Mouse (Mus musculus): Measurements from ENCODE around the gene Fam234a. TPM values are rescaled to one million over a fixed set of nuclear protein-coding genes. Genes with fewer than 3 reads are reported as not detected.

The Fam234a gene
- polyA plus RNA-seq, 1 experiment from 2014 or later = 56.2 TPM

DNA sequence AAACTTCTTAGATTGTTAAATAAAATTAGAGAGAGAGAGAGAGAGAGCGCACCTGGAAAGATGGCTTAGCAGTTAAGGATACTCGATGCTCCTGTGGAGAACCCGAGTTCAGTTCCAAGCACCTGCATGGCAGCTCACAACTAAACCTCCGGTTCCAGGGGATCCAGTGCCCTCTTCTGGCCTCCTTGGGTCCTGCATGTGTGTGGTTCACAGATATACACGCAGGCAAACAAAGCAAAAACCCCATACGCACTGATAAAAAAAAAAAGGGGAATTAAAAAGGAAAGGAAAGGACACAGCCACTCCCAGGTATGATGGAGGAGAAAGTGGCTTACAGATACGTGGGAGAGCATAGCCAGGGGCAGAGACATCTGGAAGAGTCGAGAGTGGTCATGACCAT is 11.2 kb downstream of the Fam234a start:
- Histone ChIP-seq H3K9me3 (replicated peaks) (no peaks in the 10 kb centered on the region), H3K27me3 (no peaks in the 10 kb centered on the region), H3K36me3 (peaks cover 3% of the 10 kb centered on the region; the same call in 1 of the 2 replicates), H3K4me1 (peaks cover 7% of the 10 kb centered on the region; the same call in 1 of the 2 replicates), H3K9ac (no peak overlapping the region), H3K4me3 (replicated peaks) (no peak overlapping the region), H3K27ac (replicated peaks) (no peak overlapping the region), H3K4me2 (replicated peaks) (no peak overlapping the region)
- ATAC-seq (ENCODE audit: insufficient number of reproducible peaks, low FRiP score, low TSS enrichment, low read depth) = no peak
- 71% methylated on average over 8 of the region's 8 CpGs for WGBS

DNA sequence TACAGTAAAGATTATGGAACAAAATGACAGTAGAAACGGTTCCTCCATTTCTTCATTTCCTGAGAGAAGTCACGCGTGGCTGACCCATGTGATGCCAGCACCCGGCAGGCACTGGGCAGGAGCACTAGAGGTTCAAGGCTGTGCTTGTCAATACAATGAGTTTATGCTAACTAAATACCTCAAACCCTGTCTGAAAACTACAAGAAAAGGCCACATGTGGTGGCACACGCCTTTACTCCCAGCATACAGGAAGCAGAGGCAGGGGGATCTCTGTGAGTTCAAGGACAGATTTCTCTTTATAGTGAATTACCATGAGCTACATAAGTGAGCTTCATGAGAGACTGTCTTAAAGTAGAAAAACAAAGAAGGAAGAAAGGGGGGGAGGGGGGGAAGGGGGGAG is 12.9 kb downstream of the Fam234a start:
- H3K27ac ChIP-seq (replicated peaks) = no peak overlapping the region
- H3K36me3 ChIP-seq = peaks cover 3% of the 10 kb centered on the region; the same call in 1 of the 2 replicates
- H3K4me1 ChIP-seq = peaks cover 7% of the 10 kb centered on the region; the same call in 1 of the 2 replicates
- H3K9me3 ChIP-seq (replicated peaks) = no peaks in the 10 kb centered on the region
- no peak overlapping the region for H3K4me2 ChIP-seq (replicated peaks)
- ATAC-seq (ENCODE audit: insufficient number of reproducible peaks, low FRiP score, low TSS enrichment, low read depth) = no peak
- 87% methylated on average over 5 of the region's 5 CpGs for WGBS
- no peaks in the 10 kb centered on the region for H3K27me3 ChIP-seq
- H3K9ac ChIP-seq = no peak overlapping the region
- H3K4me3 ChIP-seq (replicated peaks) = no peak overlapping the region

GRCm38 (mm10) chr17:26229776-26230175 is 14.3 kb downstream of the Fam234a start:
- ATAC-seq (ENCODE audit: insufficient number of reproducible peaks, low FRiP score, low TSS enrichment, low read depth) = no peak
- Histone ChIP-seq H3K4me2 (replicated peaks) (no peak overlapping the region), H3K9ac (no peak overlapping the region), H3K4me1 (no peaks in the 10 kb centered on the region), H3K36me3 (peaks cover 3% of the 10 kb centered on the region; the same call in 1 of the 2 replicates), H3K27ac (replicated peaks) (no peak overlapping the region), H3K4me3 (replicated peaks) (no peak overlapping the region), H3K27me3 (no peaks in the 10 kb centered on the region), H3K9me3 (replicated peaks) (no peaks in the 10 kb centered on the region)
- 86% methylated on average over 5 of the region's 5 CpGs for WGBS

- no peak overlapping the region for H3K9ac ChIP-seq
- H3K27ac ChIP-seq (replicated peaks) = no peak overlapping the region
- no peaks in the 10 kb centered on the region for H3K27me3 ChIP-seq
- H3K36me3 ChIP-seq = no peaks in the 10 kb centered on the region
- H3K4me3 ChIP-seq (replicated peaks) = no peak overlapping the region
- ATAC-seq (ENCODE audit: insufficient number of reproducible peaks, low FRiP score, low TSS enrichment, low read depth) = no peak
- H3K9me3 ChIP-seq (replicated peaks) = no peaks in the 10 kb centered on the region
- H3K4me2 ChIP-seq (replicated peaks) = no peak overlapping the region
- 87% methylated on average over 12 of the region's 12 CpGs for WGBS
- H3K4me1 ChIP-seq = no peaks in the 10 kb centered on the region
Measured at GRCm38 (mm10) chr17:26225150-26225549, 18.9 kb downstream of the Fam234a start.

DNA sequence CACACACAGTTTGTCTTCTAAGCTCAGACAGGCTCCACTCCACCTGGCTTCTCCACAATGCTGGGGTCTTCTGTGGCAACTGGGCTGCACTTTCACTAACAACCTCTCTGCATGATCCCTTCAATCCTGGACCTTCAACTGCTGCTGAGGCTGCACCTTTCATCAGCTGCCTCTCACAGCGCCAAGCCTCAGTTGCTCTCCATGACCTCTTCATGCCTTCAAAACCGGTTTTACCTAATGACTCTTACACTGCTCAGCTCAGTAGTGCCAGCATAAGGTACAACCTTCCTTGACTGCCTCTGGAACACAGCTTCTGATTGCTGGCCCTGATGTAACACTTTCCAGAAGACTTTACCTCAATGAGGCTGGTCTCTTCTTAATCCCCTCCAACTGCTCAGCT is 22.5 kb downstream of the Fam234a start:
- no peaks in the 10 kb centered on the region for H3K9me3 ChIP-seq (replicated peaks)
- H3K9ac ChIP-seq = no peak overlapping the region
- H3K4me2 ChIP-seq (replicated peaks) = no peak overlapping the region
- H3K4me1 ChIP-seq = no peaks in the 10 kb centered on the region
- 57% methylated on average over 2 of the region's 2 CpGs for WGBS
- no peak for ATAC-seq (ENCODE audit: insufficient number of reproducible peaks, low FRiP score, low TSS enrichment, low read depth)
- H3K27me3 ChIP-seq = no peaks in the 10 kb centered on the region
- no peak overlapping the region for H3K27ac ChIP-seq (replicated peaks)
- H3K4me3 ChIP-seq (replicated peaks) = no peak overlapping the region
- H3K36me3 ChIP-seq = peaks cover 16% of the 10 kb centered on the region

DNA sequence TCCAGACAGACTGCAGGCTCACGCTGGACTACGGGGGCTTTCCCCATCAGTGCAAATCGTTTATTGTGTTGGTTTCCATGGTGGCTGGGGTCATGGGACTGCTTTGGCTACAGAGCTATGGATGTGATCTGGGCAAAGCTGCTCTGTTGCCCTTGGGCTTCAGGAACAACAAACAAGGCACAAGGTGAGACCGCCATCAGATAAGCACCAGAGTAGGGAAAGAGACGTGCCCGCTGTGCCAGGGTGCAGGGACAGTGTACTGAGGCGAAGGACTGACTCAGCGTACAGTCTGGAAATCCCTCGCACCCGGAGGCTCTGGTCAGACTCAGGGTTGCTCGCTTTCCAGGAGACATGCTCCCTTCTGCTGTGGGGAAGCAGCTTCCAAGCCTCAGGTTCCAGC is 31.4 kb downstream of the Fam234a start:
- WGBS = 80% methylated on average over 11 of the region's 11 CpGs
- Histone ChIP-seq H3K36me3 (peaks cover 18% of the 10 kb centered on the region; the same call in 1 of the 2 replicates), H3K4me3 (replicated peaks) (no peak overlapping the region), H3K27ac (replicated peaks) (no peak overlapping the region), H3K9ac (no peak overlapping the region), H3K27me3 (no peaks in the 10 kb centered on the region), H3K9me3 (replicated peaks) (no peaks in the 10 kb centered on the region), H3K4me1 (no peaks in the 10 kb centered on the region), H3K4me2 (replicated peaks) (no peak overlapping the region)
- ATAC-seq (ENCODE audit: insufficient number of reproducible peaks, low FRiP score, low TSS enrichment, low read depth) = no peak

DNA sequence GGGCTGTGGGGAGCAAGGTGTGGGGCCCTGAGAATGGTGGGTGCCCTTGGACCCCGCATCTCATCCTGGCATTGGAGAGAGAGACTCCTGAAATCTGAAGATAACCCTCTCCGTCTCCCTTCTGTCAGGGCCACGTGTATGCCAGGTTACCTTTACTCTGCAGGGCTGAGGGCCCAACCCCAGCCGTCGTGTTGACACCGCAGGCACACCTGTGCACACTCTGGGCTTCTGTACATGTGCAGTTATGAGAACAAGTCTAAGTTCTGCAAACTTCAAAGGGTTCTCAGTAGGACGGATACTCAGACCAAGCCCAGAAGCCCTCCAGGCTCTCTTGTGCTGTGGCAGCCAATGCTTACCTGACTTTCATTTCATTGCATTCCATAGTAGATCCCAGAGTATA is 31.8 kb downstream of the Fam234a start:
- H3K9me3 ChIP-seq (replicated peaks) = no peaks in the 10 kb centered on the region
- peaks cover 18% of the 10 kb centered on the region; the same call in 1 of the 2 replicates for H3K36me3 ChIP-seq
- no peak for ATAC-seq (ENCODE audit: insufficient number of reproducible peaks, low FRiP score, low TSS enrichment, low read depth)
- H3K4me3 ChIP-seq (replicated peaks) = no peak overlapping the region
- WGBS = 84% methylated on average over 7 of the region's 7 CpGs
- no peaks in the 10 kb centered on the region for H3K4me1 ChIP-seq
- no peak overlapping the region for H3K4me2 ChIP-seq (replicated peaks)
- no peaks in the 10 kb centered on the region for H3K27me3 ChIP-seq
- H3K27ac ChIP-seq (replicated peaks) = no peak overlapping the region
- no peak overlapping the region for H3K9ac ChIP-seq

DNA sequence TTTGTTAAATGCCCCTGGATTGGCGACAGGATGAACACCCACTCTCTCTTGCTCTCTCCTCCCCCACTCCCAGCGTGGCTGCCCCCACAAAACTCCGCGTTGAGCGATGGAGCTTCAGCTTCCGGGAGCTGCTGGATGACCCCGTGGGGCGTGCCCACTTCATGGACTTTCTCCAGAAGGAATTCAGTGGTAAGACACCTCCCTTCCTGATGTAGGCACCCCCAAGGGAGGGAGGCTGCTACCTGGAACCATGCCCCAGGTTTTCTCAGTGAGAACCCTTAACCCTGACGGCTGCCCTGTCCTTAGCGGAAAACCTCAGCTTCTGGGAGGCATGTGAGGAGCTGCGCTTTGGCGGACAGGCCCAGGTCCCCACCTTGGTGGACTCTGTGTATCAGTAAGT is 36.4 kb downstream of the Fam234a start, which contains the start of gene Arhgdig:
Gene Arhgdig (minus strand): TSS at position 101 of the 400 bp plus-strand sequence.
- no peak within 1 kb of the TSS for H3K9ac ChIP-seq
- no peak within 1 kb of the TSS for H3K4me2 ChIP-seq (replicated peaks)
- ATAC-seq (ENCODE audit: insufficient number of reproducible peaks, low FRiP score, low TSS enrichment, low read depth) = no peak
- H3K4me1 ChIP-seq = peaks cover 12% of the 10 kb centered on the region
- H3K27ac ChIP-seq (replicated peaks) = no peak within 1 kb of the TSS
- peaks cover 9% of the 10 kb centered on the region for H3K27me3 ChIP-seq
- H3K4me3 ChIP-seq (replicated peaks) = no peak within 1 kb of the TSS
- no peaks in the 10 kb centered on the region for H3K36me3 ChIP-seq
- 87% methylated on average over 12 of the region's 12 CpGs for WGBS
- no peaks in the 10 kb centered on the region for H3K9me3 ChIP-seq (replicated peaks)

- WGBS = 54% methylated on average over 1 of the region's 1 CpGs
Measured at GRCm38 (mm10) chr17:26206392-26206791, 37.6 kb downstream of the Fam234a start.

DNA sequence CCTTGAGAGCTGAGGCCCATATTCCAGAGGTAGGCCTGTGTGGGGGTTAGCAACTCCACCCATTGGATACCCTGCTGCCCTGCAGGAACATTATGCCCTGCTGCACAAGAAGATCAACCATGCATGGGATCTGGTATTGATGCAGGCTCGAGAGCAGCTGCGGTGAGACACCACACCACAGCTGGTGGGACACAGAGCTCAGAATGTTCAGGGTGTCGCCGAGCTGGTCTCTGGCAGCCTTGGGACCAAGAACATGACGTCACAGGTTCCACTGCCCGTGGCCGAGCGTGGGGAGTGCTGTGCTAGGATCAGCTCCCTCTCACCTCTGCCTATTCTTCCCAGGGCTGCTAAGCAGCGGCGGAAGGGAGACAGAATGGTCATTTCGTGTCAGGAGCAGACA is 39.3 kb downstream of the Fam234a start:
- WGBS = 30% methylated on average over 11 of the region's 11 CpGs
- H3K4me3 ChIP-seq (replicated peaks) = no peak overlapping the region
- peaks cover 37% of the 10 kb centered on the region for H3K27me3 ChIP-seq
- H3K9me3 ChIP-seq (replicated peaks) = no peaks in the 10 kb centered on the region
- no peak for ATAC-seq (ENCODE audit: insufficient number of reproducible peaks, low FRiP score, low TSS enrichment, low read depth)
- no peak overlapping the region for H3K9ac ChIP-seq
- no peak overlapping the region for H3K27ac ChIP-seq (replicated peaks)
- peaks cover 29% of the 10 kb centered on the region for H3K4me1 ChIP-seq
- no peaks in the 10 kb centered on the region for H3K36me3 ChIP-seq
- H3K4me2 ChIP-seq (replicated peaks) = no peak overlapping the region

More at GRCm38 (mm10) chr17:26206392-26206791, 37.6 kb downstream of the Fam234a start:
- Histone ChIP-seq H3K9ac (no peak overlapping the region), H3K9me3 (replicated peaks) (no peaks in the 10 kb centered on the region), H3K36me3 (no peaks in the 10 kb centered on the region), H3K4me1 (peaks cover 18% of the 10 kb centered on the region), H3K27me3 (peaks cover 22% of the 10 kb centered on the region), H3K4me3 (replicated peaks) (no peak overlapping the region), H3K27ac (replicated peaks) (no peak overlapping the region), H3K4me2 (replicated peaks) (no peak overlapping the region)
- no peak for ATAC-seq (ENCODE audit: insufficient number of reproducible peaks, low FRiP score, low TSS enrichment, low read depth)

- H3K4me3 ChIP-seq (replicated peaks) = peak overlapping the region; percentile 54
- peak overlapping the region; percentile 15; the same call in 1 of the 2 replicates for H3K9ac ChIP-seq
- ATAC-seq (ENCODE audit: insufficient number of reproducible peaks, low FRiP score, low TSS enrichment, low read depth) = 0 out of 2 replicates have a peak, but pooled peaks have one; percentile 9
- peaks cover 29% of the 10 kb centered on the region for H3K4me1 ChIP-seq
- H3K4me2 ChIP-seq (replicated peaks) = peak overlapping the region; percentile 95
- WGBS = under 1% methylated on average over 30 of the region's 30 CpGs
- no peak overlapping the region for H3K27ac ChIP-seq (replicated peaks)
- no peaks in the 10 kb centered on the region for H3K36me3 ChIP-seq
- H3K27me3 ChIP-seq = peaks cover 44% of the 10 kb centered on the region
- H3K9me3 ChIP-seq (replicated peaks) = no peaks in the 10 kb centered on the region
Measured at GRCm38 (mm10) chr17:26203321-26203811, 40.7 kb downstream of the Fam234a start.

DNA sequence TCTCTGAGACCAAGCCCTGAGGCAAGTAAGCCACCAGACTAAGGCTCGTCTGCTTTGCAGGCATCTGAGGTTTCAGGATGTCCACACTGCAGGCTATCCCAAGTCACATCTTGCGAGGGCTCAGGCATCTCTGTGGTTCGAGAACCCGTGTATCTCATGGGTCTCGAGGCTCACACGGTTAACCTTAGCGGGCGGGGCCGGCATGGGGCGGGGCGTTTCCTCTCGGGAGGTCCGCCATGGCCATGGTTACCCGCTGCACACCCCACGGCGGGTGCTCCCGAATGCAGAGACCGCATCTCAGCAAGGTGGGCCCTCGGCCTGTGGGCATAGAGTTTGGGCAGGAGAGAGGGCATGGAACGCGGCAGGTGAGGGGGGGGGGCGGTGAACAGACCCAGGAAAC is 41.3 kb downstream of the Fam234a start, which contains the start of gene Rgs11:
Gene Rgs11 (plus strand): TSS at position 215 of the 400 bp plus-strand sequence.
- Histone ChIP-seq H3K9ac (peak within 1 kb of the TSS; percentile 15; the same call in 1 of the 2 replicates), H3K4me1 (peaks cover 29% of the 10 kb centered on the region), H3K4me2 (replicated peaks) (peak within 1 kb of the TSS; percentile 98), H3K4me3 (replicated peaks) (peak within 1 kb of the TSS; percentile 54), H3K27ac (replicated peaks) (no peak within 1 kb of the TSS), H3K27me3 (peaks cover 44% of the 10 kb centered on the region), H3K9me3 (replicated peaks) (no peaks in the 10 kb centered on the region), H3K36me3 (peaks cover 5% of the 10 kb centered on the region; the same call in 1 of the 2 replicates)
- ATAC-seq (ENCODE audit: insufficient number of reproducible peaks, low FRiP score, low TSS enrichment, low read depth) = no peak
- WGBS = 2% methylated on average over 22 of the region's 22 CpGs

Measured in embryonic facial prominence, embryonic 15.5 days (tissue).